Mouse (Mus musculus) MEL (cell line): Measurements from ENCODE around the gene Doxl2.

Source experiments
- CTCF ChIP-seq, 3 experiments: IDR thresholded peaks in 2 of 3; conservative IDR thresholded peaks in 1 of 3; 2 replicates each; pipeline ENCODE4 v1.5.1; 2011 to 2012; ENCODE audit warnings: low read length in 3 of 3, low read depth in 2 of 3, mild to moderate bottlenecking in 2 of 3, improper control_type of control experiment in 1 of 3, inconsistent platforms in 1 of 3, mixed read lengths in 1 of 3, moderate library complexity in 1 of 3; ENCODE audit not compliant: control insufficient read depth in 1 of 3, insufficient read depth in 1 of 3, poor library complexity in 1 of 3, severe bottlenecking in 1 of 3
- GATA1 ChIP-seq: IDR thresholded peaks from 2 replicates; pipeline ENCODE4 v1.6.1; 2011; ENCODE audit warnings: low read depth, low read length, improper control_type of control experiment
- MYC ChIP-seq: IDR thresholded peaks from 2 replicates; pipeline ENCODE4 v1.6.1; 2011; ENCODE audit warnings: low read depth, mild to moderate bottlenecking, low read length, improper control_type of control experiment, moderate library complexity
- POLR2AphosphoS2 ChIP-seq: IDR thresholded peaks from 2 replicates; pipeline ENCODE4 v1.6.1; 2011; ENCODE audit warnings: low read length, improper control_type of control experiment
- POLR2AphosphoS5 ChIP-seq: IDR thresholded peaks from 2 replicates; pipeline ENCODE4 v1.6.1; 2012; ENCODE audit warnings: low read depth, borderline replicate concordance, mild to moderate bottlenecking, inconsistent platforms, low read length, moderate library complexity, mixed read lengths
- RCOR1 ChIP-seq: IDR thresholded peaks from 2 replicates; pipeline ENCODE4 v1.6.1; 2012; ENCODE audit warnings: low read depth, mild to moderate bottlenecking, inconsistent platforms, low read length, improper control_type of control experiment

GRCm38 (mm10) chr6:48958053-48958452 is 16.7 kb upstream of the Doxl2 start:
- TF ChIP-seq CTCF (IDR thresholded peaks at IDR 0.05 in 2 of 3, conservative IDR thresholded peaks at IDR 0.05 in 1 of 3; ENCODE audit: control insufficient read depth in 1 of 3, insufficient read depth in 1 of 3, low read depth in 2 of 3, low read length in 3 of 3, poor library complexity in 1 of 3, severe bottlenecking in 1 of 3) (no peak), MYC (no peak), RCOR1 (no peak), POLR2AphosphoS2 (no peak), POLR2AphosphoS5 (no peak), GATA1 (no peak)
